Mouse (Mus musculus) cortical plate, adult 2 months (tissue): ENCODE results near the gene Map3k7cl.

Experiments
- CTCF ChIP-seq: fragments of 200-500 bp; IDR thresholded peaks from 2 replicates; pipeline ENCODE4 v1.5.1; 2011; ENCODE audit warnings: mild to moderate bottlenecking, control low read depth, low read length; ENCODE audit not compliant: insufficient read depth; ENCODE audit errors: extremely low read depth
- POLR2A ChIP-seq: fragments of 200-500 bp; IDR thresholded peaks from 2 replicates; pipeline ENCODE4 v1.6.1; 2011; ENCODE audit warnings: mild to moderate bottlenecking, low read length, control low read depth; ENCODE audit not compliant: insufficient read depth; ENCODE audit errors: extremely low read depth

DNA sequence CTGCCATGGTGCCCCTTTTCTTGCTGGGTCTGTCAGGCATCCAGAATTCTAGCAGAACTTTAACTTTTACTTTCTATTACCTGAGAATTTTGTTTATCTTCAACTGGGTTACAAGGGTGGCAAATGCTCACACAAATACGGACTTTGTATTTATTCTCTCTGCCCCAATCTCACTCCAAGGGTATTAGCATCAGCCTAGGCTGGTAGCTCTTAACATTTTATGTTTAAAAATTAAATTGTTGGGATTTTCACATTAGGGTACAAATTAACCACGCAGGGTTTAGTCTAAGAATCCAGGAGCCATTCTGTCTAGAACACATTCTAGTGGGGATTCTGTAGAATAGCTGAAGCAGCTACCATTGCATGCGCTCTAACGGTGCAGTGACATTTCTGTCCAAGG lies 8.4 kb downstream of the Map3k7cl start:
- TF ChIP-seq POLR2A: no peak
- TF ChIP-seq CTCF: no peak
